Mouse (Mus musculus) lung, adult 2 months (tissue): ENCODE measurements around the gene Acoxl. TPM values are rescaled to one million over a fixed set of nuclear protein-coding genes. Genes with fewer than 3 reads are reported as not detected.
A peak's percentile ranks its signal among the peaks of the same experiment; 100 is the strongest.

Experiments
- DNase-seq: peaks from one replicate; pipeline ENCODE4 v3.0.0; 2022
- H3K4me1 ChIP-seq: fragments of 200-500 bp; 2 replicates; pipeline ENCODE4 v1.6.1; 2011; ENCODE audit warnings: low read length; ENCODE audit not compliant: control insufficient read depth, insufficient read depth
- H3K4me3 ChIP-seq: fragments of 200-500 bp; replicated peaks from 2 replicates; pipeline ENCODE3; 2011; ENCODE audit warnings: low read depth, mild to moderate bottlenecking, control low read depth, low read length; ENCODE audit errors: extremely low read depth
- CTCF ChIP-seq: fragments of 200-500 bp; IDR thresholded peaks from 2 replicates; pipeline ENCODE4 v1.5.1; 2011; ENCODE audit warnings: mild to moderate bottlenecking, low read length, control low read depth; ENCODE audit not compliant: insufficient read depth
- POLR2A ChIP-seq: fragments of 200-500 bp; IDR thresholded peaks from 2 replicates; pipeline ENCODE4 v1.6.1; 2011; ENCODE audit warnings: low read depth, mild to moderate bottlenecking, control low read depth, low read length, borderline replicate concordance; ENCODE audit errors: extremely low read depth
- WGBS: fragments of 180-500 bp; shearing (Covaris S2); methylation state at CpG from one replicate; pipeline ENCODE4 v1.1.7; 2018; 5-methylcytosine and 5-hydroxymethylcytosine counted together
- polyA plus RNA-seq: library from polyadenylated mRNA; depleted of rRNA; stranded (reverse); fragments of >200 nt; gene quantifications from 2 replicates; pipeline ENCODE4 v1.2.3, GENCODE M21; 2012

Acoxl gene
- polyA plus RNA-seq, 1 experiment = 52.4 TPM

GRCm38 (mm10) chr2:127929939-127930715 is 91.5 kb downstream of the Acoxl start:
- H3K4me1 ChIP-seq = no peaks in the 10 kb centered on the region
- WGBS = 75% methylated on average over 6 of the region's 6 CpGs
- TF ChIP-seq POLR2A (no peak), CTCF (no peak)
- DNase-seq = no peak
- no peak overlapping the region for H3K4me3 ChIP-seq

GRCm38 (mm10) chr2:127931576-127931975 is 92.9 kb downstream of the Acoxl start:
- 72% methylated on average over 4 of the region's 4 CpGs for WGBS

GRCm38 (mm10) chr2:127933531-127933931 is 94.9 kb downstream of the Acoxl start:
- Histone ChIP-seq H3K4me1 (no peaks in the 10 kb centered on the region), H3K4me3 (no peak overlapping the region)
- no peak for DNase-seq
- WGBS = 92% methylated on average over 3 of the region's 3 CpGs
- TF ChIP-seq POLR2A (no peak), CTCF (no peak)

More at GRCm38 (mm10) chr2:127931576-127931975, 92.9 kb downstream of the Acoxl start:
- TF ChIP-seq CTCF = no peak
- no peak for DNase-seq
- Histone ChIP-seq H3K4me3 (no peak overlapping the region), H3K4me1 (no peaks in the 10 kb centered on the region)

- TF ChIP-seq CTCF (peak; percentile 18; the same call in 1 of the 2 replicates), POLR2A (no peak)
- WGBS = 80% methylated on average over 3 of the region's 3 CpGs
- DNase-seq = no peak
- Histone ChIP-seq H3K4me3 (no peak overlapping the region), H3K4me1 (no peaks in the 10 kb centered on the region)
Measured at GRCm38 (mm10) chr2:127937079-127937478, 98.4 kb downstream of the Acoxl start.

- no peak overlapping the region for H3K4me3 ChIP-seq
- H3K4me1 ChIP-seq = no peaks in the 10 kb centered on the region
- WGBS = 89% methylated on average over 2 of the region's 2 CpGs
- DNase-seq = no peak
- TF ChIP-seq CTCF (no peak), POLR2A (no peak)
Measured at GRCm38 (mm10) chr2:127939206-127939605, 100.5 kb downstream of the Acoxl start.

- no peak for DNase-seq
- WGBS = 39% methylated on average over 6 of the region's 6 CpGs
- H3K4me1 ChIP-seq = no peaks in the 10 kb centered on the region; the same call in 1 of the 2 replicates
- H3K4me3 ChIP-seq = no peak overlapping the region
- TF ChIP-seq CTCF = no peak
- TF ChIP-seq POLR2A = no peak
Measured at GRCm38 (mm10) chr2:127960579-127960978, 121.9 kb downstream of the Acoxl start.

GRCm38 (mm10) chr2:127961154-127961553 is 122.5 kb downstream of the Acoxl start:
- no peak overlapping the region for H3K4me3 ChIP-seq
- no peak for TF ChIP-seq POLR2A
- no peak for TF ChIP-seq CTCF
- WGBS = 23% methylated on average over 2 of the region's 2 CpGs
- no peaks in the 10 kb centered on the region; the same call in 1 of the 2 replicates for H3K4me1 ChIP-seq
- no peak for DNase-seq

- TF ChIP-seq CTCF = no peak
- no peak for TF ChIP-seq POLR2A
- WGBS = 41% methylated on average over 4 of the region's 4 CpGs
- no peak for DNase-seq
- H3K4me1 ChIP-seq = no peaks in the 10 kb centered on the region; the same call in 1 of the 2 replicates
- H3K4me3 ChIP-seq = no peak overlapping the region
Measured at GRCm38 (mm10) chr2:127961802-127962433, 123.2 kb downstream of the Acoxl start.

- WGBS = 87% methylated on average over 2 of the region's 2 CpGs
- Histone ChIP-seq H3K4me3 (no peak overlapping the region), H3K4me1 (no peaks in the 10 kb centered on the region; the same call in 1 of the 2 replicates)
- DNase-seq = no peak
- no peak for TF ChIP-seq CTCF
- no peak for TF ChIP-seq POLR2A
Measured at GRCm38 (mm10) chr2:127968944-127969343, 130.3 kb downstream of the Acoxl start.

- TF ChIP-seq CTCF (no peak), POLR2A (no peak)
- 88% methylated on average over 1 of the region's 1 CpGs for WGBS
- no peak overlapping the region for H3K4me3 ChIP-seq
- DNase-seq = no peak
- H3K4me1 ChIP-seq = no peaks in the 10 kb centered on the region
Measured at GRCm38 (mm10) chr2:127976276-127976675, 137.6 kb downstream of the Acoxl start.
